Mouse (Mus musculus) erythroblast, embryonic 14.5 days (primary cell): Measurements from ENCODE around the gene Gm10300. TPM values are rescaled to one million over a fixed set of nuclear protein-coding genes. Genes with fewer than 3 reads are reported as not detected.
A peak's percentile ranks its signal among the peaks of the same experiment; 100 is the strongest.

Experiments
- H3K27me3 ChIP-seq: 2 replicates; pipeline ENCODE4 v1.6.1; 2012; ENCODE audit warnings: inconsistent platforms; ENCODE audit not compliant: control insufficient read depth
- H3K36me3 ChIP-seq: 2 replicates; pipeline ENCODE4 v1.6.1; 2012; ENCODE audit warnings: mild to moderate bottlenecking, inconsistent platforms; ENCODE audit not compliant: control insufficient read depth
- H3K4me1 ChIP-seq: 2 replicates; pipeline ENCODE4 v1.6.1; 2012; ENCODE audit warnings: inconsistent platforms; ENCODE audit not compliant: control insufficient read depth
- H3K4me3 ChIP-seq: replicated peaks from 2 replicates; pipeline ENCODE3; 2012; ENCODE audit warnings: moderate library complexity, mild to moderate bottlenecking, inconsistent platforms
- H3K9me3 ChIP-seq: 2 replicates; pipeline ENCODE4 v1.6.1; 2012; ENCODE audit warnings: low read length, inconsistent platforms, mixed read lengths; ENCODE audit not compliant: control insufficient read depth
- GATA1 ChIP-seq: IDR thresholded peaks from 2 replicates; pipeline ENCODE4 v1.6.1; 2012; ENCODE audit warnings: low read length, inconsistent platforms, mixed read lengths
- TAL1 ChIP-seq: IDR thresholded peaks from 3 replicates; pipeline ENCODE4 v1.6.1; 2012; ENCODE audit warnings: low read length, inconsistent platforms, mixed read lengths
- polyA plus RNA-seq: library from polyadenylated mRNA; stranded (reverse); fragments of >175 nt; gene quantifications from 2 replicates; pipeline ENCODE4 v1.2.3, GENCODE M21; 2012

Gm10300 gene
- polyA plus RNA-seq, 1 experiment = 0.05 TPM

DNA sequence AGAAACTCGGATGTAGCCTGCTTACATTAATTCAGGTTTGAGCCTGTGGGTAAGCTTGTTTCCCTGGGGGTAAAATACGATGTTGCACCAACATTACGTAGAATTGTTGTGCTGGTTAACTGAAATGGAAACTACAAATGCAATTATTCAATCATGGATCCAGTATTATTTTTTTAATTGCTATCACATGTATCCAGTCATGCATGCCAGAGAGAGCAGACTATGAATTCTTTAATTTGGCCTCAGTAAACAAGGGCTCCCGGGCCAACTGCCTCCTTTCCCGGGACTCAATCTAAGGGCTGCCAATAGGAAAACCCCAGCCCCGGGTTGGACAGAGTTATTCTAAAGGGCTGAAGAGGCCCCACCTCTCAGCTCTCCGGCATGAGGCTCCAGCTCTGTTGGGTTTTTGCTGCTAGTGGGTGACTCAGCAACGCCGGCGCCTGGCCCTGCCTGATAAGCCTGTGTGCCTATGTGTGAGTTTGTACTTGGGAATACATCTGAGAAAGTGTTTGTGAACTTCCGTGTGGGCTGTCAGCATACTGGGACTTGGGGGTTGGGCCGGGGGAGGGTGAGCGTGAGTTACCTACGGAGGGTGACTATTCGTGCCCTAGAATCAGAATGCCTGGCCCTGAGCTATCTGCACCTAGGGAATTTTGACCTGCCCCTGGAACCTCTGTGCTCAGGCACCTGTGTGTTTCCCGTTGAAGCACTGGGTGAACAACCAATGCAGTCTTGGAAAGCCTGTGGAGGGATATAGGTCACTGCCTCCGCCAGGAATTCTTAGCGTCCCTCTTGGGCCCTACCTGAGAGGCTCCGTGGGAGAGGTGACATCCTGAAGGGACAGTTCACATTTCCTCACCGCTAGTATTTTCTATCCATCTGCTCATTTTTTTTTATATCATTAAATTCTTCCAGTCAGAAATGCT lies 2.2 kb downstream of the Gm10300 start:
- Histone ChIP-seq H3K27me3 (no peaks in the 10 kb centered on the region), H3K9me3 (no peaks in the 10 kb centered on the region), H3K4me3 (peak overlapping the region; percentile 82), H3K36me3 (peaks cover 31% of the 10 kb centered on the region), H3K4me1 (peaks cover 67% of the 10 kb centered on the region)
- TF ChIP-seq TAL1 = peak; percentile 91
- TF ChIP-seq GATA1 = peak; percentile 89

GRCm38 (mm10) chr4:132077445-132077844 lies 2.9 kb downstream of the Gm10300 start:
- H3K9me3 ChIP-seq = no peaks in the 10 kb centered on the region
- peaks cover 60% of the 10 kb centered on the region for H3K4me1 ChIP-seq
- H3K4me3 ChIP-seq = peak overlapping the region; percentile 82
- peaks cover 24% of the 10 kb centered on the region for H3K36me3 ChIP-seq
- H3K27me3 ChIP-seq = no peaks in the 10 kb centered on the region
- TF ChIP-seq TAL1 = peak; percentile 76
- peak; percentile 85 for TF ChIP-seq GATA1

- H3K36me3 ChIP-seq = peaks cover 16% of the 10 kb centered on the region
- no peaks in the 10 kb centered on the region for H3K27me3 ChIP-seq
- TF ChIP-seq GATA1 = no peak
- no peak for TF ChIP-seq TAL1
- H3K9me3 ChIP-seq = no peaks in the 10 kb centered on the region
- peaks cover 52% of the 10 kb centered on the region for H3K4me1 ChIP-seq
- peak overlapping the region; percentile 39 for H3K4me3 ChIP-seq
Measured at GRCm38 (mm10) chr4:132078296-132078714, 3.8 kb downstream of the Gm10300 start.

GRCm38 (mm10) chr4:132079555-132080275 lies 5.2 kb downstream of the Gm10300 start:
- Histone ChIP-seq H3K27me3 (no peaks in the 10 kb centered on the region), H3K4me1 (peaks cover 48% of the 10 kb centered on the region), H3K36me3 (peaks cover 2% of the 10 kb centered on the region; the same call in 1 of the 2 replicates), H3K4me3 (peak overlapping the region; percentile 16), H3K9me3 (no peaks in the 10 kb centered on the region)
- TF ChIP-seq GATA1 = no peak
- no peak for TF ChIP-seq TAL1

DNA sequence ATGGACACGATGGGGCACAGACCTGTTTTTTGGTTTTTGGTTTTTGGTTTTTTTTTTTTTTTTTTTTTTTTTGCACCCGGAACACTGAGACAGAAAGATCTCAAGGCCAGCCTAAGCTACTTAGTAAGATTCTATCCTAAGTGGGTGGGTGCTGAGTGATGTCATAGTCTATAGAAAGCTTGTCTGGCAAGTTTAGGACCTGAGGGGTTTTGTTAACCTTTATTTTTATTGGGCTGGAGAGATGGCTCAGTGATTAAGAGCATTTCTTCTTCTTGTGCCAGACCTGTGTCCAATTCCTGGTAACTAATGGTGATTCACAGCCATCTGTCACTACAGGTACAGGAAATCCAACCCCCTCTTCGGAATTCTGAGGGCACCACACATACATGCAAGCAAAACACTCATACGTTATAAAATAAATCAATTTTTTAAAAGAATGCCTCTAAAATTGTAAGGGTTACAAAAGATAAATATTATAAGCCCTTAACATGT lies 6.0 kb downstream of the Gm10300 start:
- H3K27me3 ChIP-seq = peaks cover 4% of the 10 kb centered on the region; the same call in 1 of the 2 replicates
- peaks cover 45% of the 10 kb centered on the region for H3K4me1 ChIP-seq
- no peak overlapping the region for H3K4me3 ChIP-seq
- no peaks in the 10 kb centered on the region for H3K9me3 ChIP-seq
- no peaks in the 10 kb centered on the region for H3K36me3 ChIP-seq
- no peak for TF ChIP-seq TAL1
- TF ChIP-seq GATA1 = no peak

- TF ChIP-seq GATA1 = no peak
- TF ChIP-seq TAL1 = no peak
- Histone ChIP-seq H3K4me1 (peaks cover 1% of the 10 kb centered on the region), H3K27me3 (peaks cover 4% of the 10 kb centered on the region; the same call in 1 of the 2 replicates), H3K9me3 (peaks cover 3% of the 10 kb centered on the region; the same call in 1 of the 2 replicates), H3K4me3 (no peak overlapping the region), H3K36me3 (no peaks in the 10 kb centered on the region)
Measured at GRCm38 (mm10) chr4:132085114-132085513, 10.6 kb downstream of the Gm10300 start.

GRCm38 (mm10) chr4:132088921-132089320 lies 14.4 kb downstream of the Gm10300 start:
- Histone ChIP-seq H3K4me1 (no peaks in the 10 kb centered on the region; the same call in 1 of the 2 replicates), H3K27me3 (peaks cover 10% of the 10 kb centered on the region), H3K9me3 (peaks cover 3% of the 10 kb centered on the region; the same call in 1 of the 2 replicates), H3K36me3 (no peaks in the 10 kb centered on the region), H3K4me3 (no peak overlapping the region)
- TF ChIP-seq TAL1 = no peak
- no peak for TF ChIP-seq GATA1

DNA sequence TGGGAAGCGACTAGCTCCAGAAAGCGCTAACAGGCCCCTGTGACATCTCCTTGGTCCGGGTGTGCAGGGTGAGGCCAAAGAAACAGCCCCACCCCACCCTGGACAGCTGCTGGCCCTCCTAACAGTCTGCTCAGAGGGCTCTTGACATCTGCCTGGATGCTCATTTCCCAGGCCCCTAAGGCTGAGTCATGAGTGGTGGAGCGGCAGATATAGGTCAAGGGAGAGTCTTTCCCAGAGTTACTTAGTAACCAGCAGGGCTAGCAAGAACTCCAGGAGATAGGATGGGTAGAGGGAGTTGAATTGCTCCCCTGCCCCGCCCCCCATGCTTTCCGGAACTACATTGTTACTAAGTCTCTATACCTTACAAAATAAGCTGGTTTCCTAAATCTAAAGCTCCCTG lies 18.6 kb downstream of the Gm10300 start:
- H3K4me1 ChIP-seq = no peaks in the 10 kb centered on the region; the same call in 1 of the 2 replicates
- H3K36me3 ChIP-seq = no peaks in the 10 kb centered on the region
- no peak overlapping the region for H3K4me3 ChIP-seq
- H3K9me3 ChIP-seq = no peaks in the 10 kb centered on the region
- no peak for TF ChIP-seq TAL1
- no peak for TF ChIP-seq GATA1
- H3K27me3 ChIP-seq = peaks cover 12% of the 10 kb centered on the region

- TF ChIP-seq GATA1 (no peak), TAL1 (no peak)
- Histone ChIP-seq H3K4me3 (no peak overlapping the region), H3K9me3 (no peaks in the 10 kb centered on the region), H3K36me3 (no peaks in the 10 kb centered on the region), H3K27me3 (peaks cover 14% of the 10 kb centered on the region), H3K4me1 (no peaks in the 10 kb centered on the region; the same call in 1 of the 2 replicates)
Measured at GRCm38 (mm10) chr4:132093928-132094327, 19.4 kb downstream of the Gm10300 start.
